Mouse (Mus musculus) brain, embryonic 14.5 days (tissue): Measurements from ENCODE around the gene Reg4.

Experiments
- CTCF ChIP-seq: fragments of 200-500 bp; IDR thresholded peaks from 2 replicates; pipeline ENCODE4 v1.5.1; 2012; ENCODE audit warnings: inconsistent platforms, mild to moderate bottlenecking, moderate library complexity, borderline replicate concordance; ENCODE audit not compliant: insufficient read depth, insufficient read length; ENCODE audit errors: extremely low read depth
- POLR2A ChIP-seq: fragments of 200-500 bp; IDR thresholded peaks from 2 replicates; pipeline ENCODE4 v1.6.1; 2012; ENCODE audit warnings: mild to moderate bottlenecking, inconsistent platforms, borderline replicate concordance; ENCODE audit not compliant: poor library complexity, insufficient read depth, insufficient read length, severe bottlenecking; ENCODE audit errors: extremely low read depth

- TF ChIP-seq POLR2A: no peak
- TF ChIP-seq CTCF: no peak
Measured at GRCm38 (mm10) chr3:98249833-98250448, 28.0 kb downstream of the Reg4 start.
